Mouse (Mus musculus) urinary bladder, postnatal 4 days (tissue): Measurements from ENCODE around the gene Nol9.

Source experiments
- DNase-seq, 2 experiments: peaks; one replicate each; pipeline ENCODE4 v3.0.0; 2021 to 2022; ENCODE audit warnings: low spot score in 2 of 2

The Nol9 gene

DNA sequence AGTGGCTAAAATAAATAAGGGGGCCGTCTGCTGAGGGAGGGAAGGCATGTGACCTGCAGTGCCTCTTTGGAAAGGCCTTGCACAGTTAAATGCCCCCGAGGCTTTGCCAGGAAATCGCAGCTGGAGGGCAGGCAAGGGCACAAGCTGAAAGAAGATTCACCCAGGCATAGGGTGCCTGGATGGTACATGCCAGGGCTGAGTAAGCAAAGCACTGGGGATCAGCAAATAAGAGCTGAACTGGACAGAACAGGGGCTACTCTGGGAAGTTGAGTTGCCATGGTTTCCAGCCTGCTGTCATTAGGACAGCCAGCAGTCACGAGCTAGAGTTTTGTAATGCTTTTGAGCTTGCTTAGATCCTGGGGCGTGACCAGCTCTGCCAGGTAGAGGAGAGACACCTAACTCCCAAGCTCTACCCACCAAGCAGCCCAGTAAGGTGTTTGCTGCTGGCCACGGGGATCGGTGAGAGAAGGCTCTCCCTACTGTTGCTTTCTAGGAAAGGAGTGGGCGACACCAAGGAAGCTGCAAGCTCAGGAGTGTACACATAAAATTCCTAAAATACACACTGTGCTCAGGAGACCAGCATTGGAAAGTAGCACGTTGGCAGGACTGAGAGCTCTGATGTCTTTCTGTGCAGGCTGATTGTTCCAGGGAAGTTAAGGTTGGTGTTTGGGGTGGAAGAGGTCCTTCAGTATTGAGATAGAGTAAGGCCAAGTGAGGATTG, 23.4 kb downstream of the Nol9 start:
- DNase-seq, result no peak

DNA sequence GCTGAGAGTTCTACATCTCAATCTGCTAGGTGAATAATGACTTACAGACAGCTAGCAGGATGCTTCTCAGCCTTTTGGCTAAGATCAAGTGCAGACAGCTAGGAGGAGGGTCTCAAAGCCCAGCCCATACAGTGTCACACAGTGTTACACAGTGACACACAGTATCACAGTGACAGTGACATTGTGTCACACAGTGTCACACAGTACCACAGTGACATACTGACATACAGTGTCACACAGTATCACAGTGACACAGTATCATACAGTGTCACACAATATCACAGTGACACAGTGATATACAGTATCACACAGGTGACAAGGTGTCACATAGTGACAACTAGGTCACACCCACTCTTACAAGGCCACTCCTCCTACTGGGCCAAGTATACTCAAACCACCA, 28.2 kb downstream of the Nol9 start:
- no peak for DNase-seq

- DNase-seq, result no peak
These were observed 29.1 kb downstream of the Nol9 start for GRCm38 (mm10) chr4:152068166-152068724.

DNA sequence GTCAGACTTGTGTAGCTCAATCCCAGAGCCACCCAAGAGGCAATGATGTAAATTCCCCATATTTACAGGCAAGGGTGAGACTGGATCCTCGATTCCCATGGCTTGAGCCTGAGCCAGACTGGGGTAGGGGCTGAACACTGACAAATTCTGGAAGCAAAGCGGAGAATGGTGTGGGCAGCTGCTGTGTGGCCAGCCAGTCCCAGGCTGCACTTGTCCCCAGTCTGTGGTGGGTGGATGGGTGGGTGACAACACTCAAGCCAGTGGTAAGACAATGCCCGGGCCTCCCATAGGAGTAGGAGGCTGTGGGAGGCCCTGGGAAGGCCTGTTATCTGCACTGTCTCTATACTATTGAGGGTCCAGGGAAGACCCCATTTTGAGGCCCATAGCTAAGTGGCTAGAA, 30.1 kb downstream of the Nol9 start:
- no peak for DNase-seq

- no peak for DNase-seq
These were observed 31.6 kb downstream of the Nol9 start for GRCm38 (mm10) chr4:152070494-152071396.

DNA sequence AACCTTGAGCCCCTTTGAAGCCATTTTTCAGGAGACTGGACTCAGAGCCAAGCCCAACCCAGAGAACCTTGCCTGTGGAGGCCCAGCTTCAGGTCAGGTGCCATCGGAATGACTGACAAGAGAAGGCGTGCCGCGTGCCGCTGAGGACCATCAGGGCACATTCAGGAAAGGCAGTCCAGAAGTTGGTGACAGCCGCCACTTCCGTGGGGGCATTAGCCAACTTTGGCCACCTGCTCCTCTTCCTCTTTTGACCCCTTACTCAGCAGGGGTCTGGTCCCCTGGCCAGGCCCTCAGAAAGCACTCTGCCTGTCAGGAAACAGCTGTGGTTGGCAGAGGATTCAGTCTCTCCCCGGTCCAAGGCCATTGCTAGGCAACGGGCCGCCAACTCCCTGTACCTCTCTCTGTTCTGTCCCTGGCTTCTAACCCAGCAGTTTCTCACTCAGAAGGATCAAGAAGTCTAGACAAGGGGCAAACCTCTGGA, 33.0 kb downstream of the Nol9 start, which contains the start of gene Plekhg5:
Gene Plekhg5, plus strand, starts transcription at position 378 of the 481 bp plus-strand sequence.
- no peak for DNase-seq

GRCm38 (mm10) chr4:152072655-152073054, 33.5 kb downstream of the Nol9 start:
- no peak for DNase-seq

- no peak for DNase-seq
These were observed 34.6 kb downstream of the Nol9 start for GRCm38 (mm10) chr4:152073715-152074114.

DNA sequence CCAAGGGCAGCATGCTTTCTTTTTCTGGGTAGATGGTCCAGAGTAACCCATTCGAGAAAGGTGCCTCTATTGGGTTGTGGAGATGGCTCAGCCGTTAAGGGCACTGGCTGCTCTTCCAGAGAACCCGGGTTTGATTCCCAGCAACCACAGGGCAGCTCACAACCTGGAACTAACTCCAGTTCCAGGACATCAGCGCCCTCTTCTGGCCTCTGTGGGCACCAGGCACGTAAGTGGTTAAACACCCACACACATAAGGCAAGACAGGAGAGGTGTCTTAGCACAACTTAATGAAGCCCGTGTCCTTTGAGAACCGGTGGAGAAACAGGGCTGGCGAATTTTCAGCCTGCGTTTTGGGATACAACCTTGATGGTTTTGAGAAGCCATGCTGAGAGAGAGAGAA, 35.4 kb downstream of the Nol9 start:
- DNase-seq, result no peak

GRCm38 (mm10) chr4:152077191-152077590, 38.1 kb downstream of the Nol9 start:
- no peak for DNase-seq

- DNase-seq, result no peak
These were observed 39.0 kb downstream of the Nol9 start for GRCm38 (mm10) chr4:152078105-152078530.

- no peak for DNase-seq
These were observed 40.1 kb downstream of the Nol9 start for GRCm38 (mm10) chr4:152079261-152079660.

GRCm38 (mm10) chr4:152079931-152080330, 40.8 kb downstream of the Nol9 start:
- no peak for DNase-seq

DNA sequence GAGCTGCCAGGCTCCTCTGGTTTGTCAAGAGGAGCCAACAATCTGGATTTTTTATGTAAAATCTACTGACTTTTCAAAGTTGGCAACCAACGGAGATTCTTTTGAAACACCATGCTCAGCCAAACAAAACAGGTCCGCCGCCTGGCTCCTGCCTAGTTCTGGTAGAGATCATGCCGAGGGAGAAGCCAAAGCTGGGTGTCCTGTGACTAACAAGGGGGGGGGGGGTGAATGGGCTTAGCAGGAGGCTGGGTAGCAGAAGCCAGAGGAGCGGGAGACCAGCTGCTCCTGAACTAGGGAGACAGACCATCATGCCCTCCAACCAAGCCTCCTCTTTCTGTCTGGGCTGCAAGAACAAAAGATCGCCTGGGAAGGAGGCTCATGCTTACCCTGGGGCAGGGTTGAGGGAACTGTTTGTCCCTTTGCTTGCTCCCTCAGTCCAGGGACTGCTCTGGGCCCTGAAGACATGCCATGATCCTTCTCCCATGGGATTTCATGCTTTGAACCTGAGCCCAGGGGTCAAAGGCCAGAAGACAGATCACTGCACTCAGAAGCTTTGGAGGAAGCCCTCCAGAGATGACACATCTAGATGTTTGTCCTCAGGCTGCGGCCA, 44.6 kb downstream of the Nol9 start:
- no peak for DNase-seq

GRCm38 (mm10) chr4:152084616-152085015, 45.5 kb downstream of the Nol9 start:
- DNase-seq, result no peak

DNA sequence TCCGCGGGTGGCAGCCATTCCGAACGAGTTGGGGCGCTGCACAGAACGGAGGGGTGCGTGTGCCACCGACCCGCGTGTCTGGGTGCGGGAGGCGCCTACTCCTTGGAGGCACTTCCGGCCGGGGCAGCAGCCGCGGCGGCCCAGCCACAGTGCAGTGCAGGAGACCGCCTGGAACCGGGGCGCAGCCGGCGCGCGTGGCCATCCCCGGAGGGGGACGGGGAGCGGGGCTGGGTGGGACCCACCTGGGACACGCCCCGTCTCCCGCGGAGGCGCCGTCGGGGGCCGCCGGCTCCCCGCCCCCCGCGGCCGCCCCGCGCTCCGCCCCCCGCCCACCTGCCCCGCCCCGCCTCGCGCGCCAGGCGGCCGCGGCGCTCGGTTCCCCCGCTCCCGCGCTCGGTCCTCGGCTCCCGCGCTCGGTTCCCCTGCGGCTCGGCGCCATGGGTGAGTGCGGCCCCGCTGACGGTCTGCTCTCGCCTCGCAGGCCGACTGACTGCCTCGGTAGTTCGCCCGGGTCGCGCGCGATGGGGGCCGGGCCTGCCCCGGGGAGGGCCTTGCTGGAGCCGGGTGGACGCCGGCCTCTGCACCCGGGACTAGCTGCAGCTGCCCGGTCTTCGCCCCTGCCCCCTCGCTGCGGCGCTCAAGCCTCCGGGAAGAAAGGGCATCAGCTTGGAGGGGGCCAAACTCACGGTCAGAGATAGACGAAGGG, 47.5 kb downstream of the Nol9 start:
- DNase-seq, result peak in 1 of 2 experiments; percentile 60

- DNase-seq, result no peak
These were observed 48.3 kb downstream of the Nol9 start for GRCm38 (mm10) chr4:152087211-152088081.

DNA sequence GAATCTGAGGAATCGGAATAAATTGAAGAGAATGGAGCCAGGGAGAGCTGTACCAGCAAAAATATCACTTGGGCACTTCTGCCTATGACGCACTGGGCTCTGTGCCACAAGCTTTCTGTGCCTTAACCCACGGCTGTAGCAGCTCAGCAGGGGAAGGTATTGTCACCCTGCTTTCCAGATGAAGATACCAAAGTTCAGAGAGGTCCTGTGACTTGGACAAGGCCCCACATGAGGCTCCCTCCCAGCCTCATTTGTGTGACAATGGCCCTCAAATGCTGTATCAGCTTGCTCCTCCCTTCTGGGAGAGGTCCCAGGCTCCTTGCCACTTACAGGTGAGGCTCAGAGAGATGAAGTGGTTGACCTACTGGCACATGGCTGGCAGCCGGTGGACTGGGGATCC, 49.0 kb downstream of the Nol9 start:
- no peak for DNase-seq

DNA sequence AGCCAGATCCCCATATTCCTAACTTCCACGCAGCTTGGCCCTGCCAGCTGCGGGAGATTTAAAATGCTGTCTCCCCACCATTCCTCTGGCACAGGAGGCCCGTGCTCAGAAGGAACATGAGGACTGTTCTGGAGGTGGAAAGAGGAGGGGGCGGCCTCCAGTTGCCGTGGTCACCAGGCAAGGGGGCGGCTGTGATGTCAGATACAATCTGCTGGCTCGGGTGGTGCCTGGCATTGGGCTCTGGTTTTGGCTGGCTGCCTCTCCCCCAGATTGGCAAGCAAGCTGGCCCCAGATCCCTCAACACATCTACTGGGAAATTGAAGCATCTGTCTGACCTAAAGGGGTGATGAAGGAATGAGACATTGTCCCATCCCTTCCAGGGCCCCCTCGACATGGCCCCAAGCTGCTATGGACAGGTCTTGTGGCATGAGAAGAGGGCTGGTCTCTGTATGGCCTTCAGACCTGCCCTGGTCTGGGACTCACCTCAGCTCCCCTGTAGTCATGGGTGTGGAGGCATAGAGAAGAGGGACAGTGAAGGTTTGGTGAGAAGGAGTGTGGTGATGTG, 49.5 kb downstream of the Nol9 start:
- DNase-seq, result no peak

DNA sequence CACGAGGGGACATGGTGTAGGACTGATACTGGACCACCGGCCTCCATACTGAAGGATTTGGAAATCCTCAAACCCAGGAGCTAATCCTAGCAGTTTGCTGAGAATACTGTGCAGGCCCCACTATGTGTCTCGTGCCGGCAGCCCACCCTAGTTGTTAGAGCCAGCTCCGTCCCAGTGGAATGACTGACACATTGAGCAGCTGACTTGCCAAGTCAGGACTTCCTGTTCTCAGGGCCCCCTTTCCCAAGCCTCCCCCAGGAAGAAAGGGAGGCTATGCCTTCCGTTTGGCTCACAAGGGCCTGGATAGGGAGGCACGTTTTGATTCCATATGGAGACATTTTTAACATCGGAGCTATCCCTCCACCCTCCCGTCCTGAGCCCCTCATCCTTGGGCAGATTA, 51.1 kb downstream of the Nol9 start:
- no peak for DNase-seq
